Mouse (Mus musculus) brain, embryonic 14.5 days (tissue): ENCODE data around the gene Nufip2.
"Not testable (repeated sequence)": the region's sequence is repeated elsewhere in the genome, so short reads cannot be mapped to it uniquely, and the experiment has no call there.

Experiments
- CTCF ChIP-seq: fragments of 200-500 bp; IDR thresholded peaks from 2 replicates; pipeline ENCODE4 v1.5.1; 2012; ENCODE audit warnings: inconsistent platforms, mild to moderate bottlenecking, moderate library complexity, borderline replicate concordance; ENCODE audit not compliant: insufficient read depth, insufficient read length; ENCODE audit errors: extremely low read depth
- POLR2A ChIP-seq: fragments of 200-500 bp; IDR thresholded peaks from 2 replicates; pipeline ENCODE4 v1.6.1; 2012; ENCODE audit warnings: mild to moderate bottlenecking, inconsistent platforms, borderline replicate concordance; ENCODE audit not compliant: poor library complexity, insufficient read depth, insufficient read length, severe bottlenecking; ENCODE audit errors: extremely low read depth

DNA sequence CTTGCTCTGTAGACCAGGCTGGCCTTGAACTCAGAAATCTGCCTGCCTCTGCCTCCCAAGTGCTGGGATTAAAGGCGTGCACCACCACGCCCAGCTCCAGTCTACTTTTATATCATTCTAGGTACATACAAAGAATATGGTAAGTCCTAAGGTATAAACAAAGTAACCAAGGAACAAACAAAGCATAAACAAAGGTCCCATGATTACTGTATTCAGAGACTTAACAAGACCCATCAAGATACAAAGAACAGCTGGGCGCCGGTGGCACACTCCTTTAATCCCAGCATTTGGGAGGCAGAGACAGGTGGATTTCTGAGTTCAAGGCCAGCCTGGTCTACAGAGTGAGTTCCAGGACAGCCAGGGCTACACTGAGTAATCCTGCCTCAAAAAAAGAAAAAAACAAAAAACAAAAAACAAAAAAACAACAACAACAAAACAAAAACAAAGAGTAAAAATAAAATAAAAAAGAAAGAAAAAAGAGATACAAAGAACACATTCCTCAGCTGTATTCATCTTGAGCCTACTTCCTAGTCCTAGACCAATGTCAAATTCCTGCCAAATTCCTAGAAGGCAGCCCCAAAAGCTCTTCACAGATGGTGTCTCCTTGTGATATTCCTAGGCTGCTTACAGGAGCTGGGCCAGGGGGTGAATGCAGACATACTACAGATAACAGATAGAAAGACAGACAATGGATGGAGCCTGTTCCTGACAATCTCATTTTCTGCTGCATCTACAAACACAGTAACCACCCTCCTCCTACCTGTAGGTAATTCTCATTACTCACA, 32.4 kb upstream of the Nufip2 start:
- TF ChIP-seq CTCF, POLR2A: not testable (repeated sequence)
